Mouse (Mus musculus): ENCODE measurements around the gene Ercc4. TPM values are rescaled to one million over a fixed set of nuclear protein-coding genes. Genes with fewer than 3 reads are reported as not detected.
A peak's percentile ranks its signal among the peaks of the same experiment; 100 is the strongest.

The Ercc4 gene
- polyA plus RNA-seq, 1 experiment from 2014 or later, result 10.7 TPM

DNA sequence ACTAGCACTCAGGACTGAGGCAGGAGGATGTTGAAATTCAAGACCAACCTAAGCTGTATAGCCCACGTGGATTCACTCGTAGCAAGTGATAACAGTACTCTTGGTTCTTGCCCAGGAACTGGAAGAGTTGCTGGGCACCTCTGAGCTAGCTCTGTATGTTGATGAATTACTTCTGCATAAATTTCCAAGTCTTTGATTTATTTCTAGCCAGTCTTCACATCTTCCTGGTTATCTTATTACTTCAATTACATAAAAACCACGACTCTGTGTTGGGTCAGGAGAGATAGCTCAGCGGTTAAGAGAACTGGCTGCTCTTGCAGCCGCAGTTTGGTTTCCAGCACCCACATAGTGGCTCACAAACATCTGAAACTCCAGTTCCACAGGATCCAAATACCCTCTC is 43.0 kb downstream of the Ercc4 start:
- no peak for ATAC-seq
- Histone ChIP-seq H3K9me3 (no peaks in the 10 kb centered on the region), H3K36me3 (peaks cover 7% of the 10 kb centered on the region; the same call in 1 of the 2 replicates), H3K4me1 (replicated peaks) (no peaks in the 10 kb centered on the region), H3K27me3 (replicated peaks) (no peaks in the 10 kb centered on the region), H3K4me3 (replicated peaks) (no peak overlapping the region), H3K27ac (no peak overlapping the region), H3K4me2 (replicated peaks) (no peak overlapping the region), H3K9ac (no peak overlapping the region)
- WGBS, result 84% methylated on average over 5 of the region's 5 CpGs

DNA sequence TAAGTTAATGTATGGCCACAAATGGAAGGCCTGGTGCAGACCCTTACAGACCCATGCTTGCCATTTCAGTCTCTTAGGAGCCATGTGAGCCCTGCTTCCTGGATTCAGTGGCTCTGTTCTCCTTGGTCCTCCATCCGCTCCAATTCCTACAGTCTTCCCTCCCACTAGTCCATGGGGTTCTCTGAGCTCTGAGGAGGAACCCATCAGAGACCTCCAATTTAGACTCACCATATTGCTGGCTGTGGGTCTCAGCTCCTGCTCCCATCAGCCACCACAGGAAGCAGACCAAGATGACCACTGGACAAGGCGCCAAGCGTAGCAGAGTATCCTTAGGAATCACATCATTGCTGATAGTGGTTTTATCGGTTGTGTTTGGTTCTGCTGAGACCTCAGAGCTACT is 43.7 kb downstream of the Ercc4 start:
- Histone ChIP-seq H3K4me1 (replicated peaks) (no peaks in the 10 kb centered on the region), H3K36me3 (no peaks in the 10 kb centered on the region), H3K27me3 (replicated peaks) (no peaks in the 10 kb centered on the region), H3K9me3 (no peaks in the 10 kb centered on the region), H3K27ac (no peak overlapping the region), H3K4me2 (replicated peaks) (no peak overlapping the region), H3K4me3 (replicated peaks) (no peak overlapping the region), H3K9ac (no peak overlapping the region)
- no peak for ATAC-seq
- 90% methylated on average over 4 of the region's 4 CpGs for WGBS

DNA sequence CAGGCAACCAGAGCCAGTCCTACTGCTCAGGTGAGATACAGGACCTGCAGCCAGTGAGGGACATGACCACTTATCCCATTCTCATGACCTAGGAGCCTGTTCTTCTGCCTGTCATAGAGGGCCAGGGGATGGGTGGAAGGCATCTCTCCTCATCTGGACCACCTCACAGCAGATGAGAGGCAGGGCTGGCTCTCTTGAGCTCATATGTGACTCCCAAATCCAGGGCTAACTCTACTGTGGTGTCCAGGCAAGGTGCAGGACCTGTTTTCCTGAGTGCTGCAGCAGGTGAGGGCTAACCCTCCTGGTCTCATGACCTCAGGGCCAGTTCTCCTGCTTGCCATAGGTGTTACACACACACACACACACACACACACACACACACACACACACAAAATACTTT is 44.9 kb downstream of the Ercc4 start:
- H3K4me1 ChIP-seq (replicated peaks), result peaks cover 5% of the 10 kb centered on the region; the same call in 1 of the 2 replicates
- no peak overlapping the region for H3K4me2 ChIP-seq (replicated peaks)
- H3K36me3 ChIP-seq, result no peaks in the 10 kb centered on the region
- H3K4me3 ChIP-seq (replicated peaks), result no peak overlapping the region
- H3K9ac ChIP-seq, result no peak overlapping the region
- H3K9me3 ChIP-seq, result no peaks in the 10 kb centered on the region
- H3K27ac ChIP-seq, result no peak overlapping the region
- H3K27me3 ChIP-seq (replicated peaks), result no peaks in the 10 kb centered on the region
- ATAC-seq, result no peak

DNA sequence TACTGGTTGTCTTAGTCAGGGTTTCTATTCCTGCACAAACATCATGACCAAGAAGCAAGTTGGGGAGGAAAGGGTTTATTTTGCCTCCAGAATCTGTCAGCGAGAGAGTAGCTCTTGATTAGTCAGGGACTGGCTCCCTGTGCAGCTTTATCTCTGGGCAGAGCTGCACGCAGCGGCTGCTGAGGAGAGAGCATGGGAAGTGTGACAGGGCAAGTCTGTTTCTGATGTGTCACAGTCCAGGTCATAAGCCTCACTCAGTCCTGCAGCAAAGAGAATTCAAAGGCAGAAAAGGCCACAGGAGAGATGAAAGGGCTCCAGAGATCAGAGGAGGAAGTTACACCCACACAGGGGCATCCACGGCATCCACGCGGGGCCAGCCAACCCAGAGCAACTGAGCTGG is 47.8 kb downstream of the Ercc4 start:
- WGBS, result 39% methylated on average over 6 of the region's 6 CpGs
- H3K9ac ChIP-seq, result no peak overlapping the region
- no peak overlapping the region for H3K4me3 ChIP-seq (replicated peaks)
- no peaks in the 10 kb centered on the region for H3K36me3 ChIP-seq
- H3K9me3 ChIP-seq, result no peaks in the 10 kb centered on the region
- peaks cover 9% of the 10 kb centered on the region for H3K4me1 ChIP-seq (replicated peaks)
- H3K27ac ChIP-seq, result no peak overlapping the region
- ATAC-seq, result no peak
- H3K4me2 ChIP-seq (replicated peaks), result no peak overlapping the region
- no peaks in the 10 kb centered on the region for H3K27me3 ChIP-seq (replicated peaks)

DNA sequence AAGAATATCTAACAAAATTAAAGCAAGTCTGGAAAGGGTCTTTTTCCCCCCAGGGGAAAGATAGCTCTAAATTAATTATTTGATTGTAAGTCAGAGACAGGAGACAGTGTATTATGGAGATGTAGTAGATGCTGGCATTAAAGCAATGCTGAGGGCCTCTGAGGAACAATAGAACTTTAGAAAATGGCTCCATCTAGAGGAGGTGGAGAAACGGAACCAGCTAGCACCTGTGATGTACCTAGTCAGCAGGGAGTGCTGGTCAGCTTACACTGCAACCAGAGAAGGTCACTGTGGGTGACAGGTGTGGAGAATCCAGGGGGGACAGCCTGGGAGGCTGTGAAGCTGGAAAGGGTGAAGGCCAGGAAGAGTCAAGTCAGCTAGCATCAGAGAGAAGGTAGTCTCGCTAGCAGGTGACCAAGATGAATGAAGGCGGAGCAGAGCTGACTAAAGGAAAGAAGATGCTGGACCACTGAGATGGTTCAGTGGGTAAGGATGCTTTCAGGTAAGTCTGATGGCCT is 48.7 kb downstream of the Ercc4 start:
- Histone ChIP-seq H3K36me3 (no peaks in the 10 kb centered on the region), H3K9ac (no peak overlapping the region), H3K27ac (no peak overlapping the region), H3K27me3 (replicated peaks) (no peaks in the 10 kb centered on the region), H3K4me3 (replicated peaks) (no peak overlapping the region), H3K4me1 (replicated peaks) (peaks cover 9% of the 10 kb centered on the region), H3K9me3 (no peaks in the 10 kb centered on the region), H3K4me2 (replicated peaks) (no peak overlapping the region)
- no peak for ATAC-seq
- 62% methylated on average over 3 of the region's 3 CpGs for WGBS

DNA sequence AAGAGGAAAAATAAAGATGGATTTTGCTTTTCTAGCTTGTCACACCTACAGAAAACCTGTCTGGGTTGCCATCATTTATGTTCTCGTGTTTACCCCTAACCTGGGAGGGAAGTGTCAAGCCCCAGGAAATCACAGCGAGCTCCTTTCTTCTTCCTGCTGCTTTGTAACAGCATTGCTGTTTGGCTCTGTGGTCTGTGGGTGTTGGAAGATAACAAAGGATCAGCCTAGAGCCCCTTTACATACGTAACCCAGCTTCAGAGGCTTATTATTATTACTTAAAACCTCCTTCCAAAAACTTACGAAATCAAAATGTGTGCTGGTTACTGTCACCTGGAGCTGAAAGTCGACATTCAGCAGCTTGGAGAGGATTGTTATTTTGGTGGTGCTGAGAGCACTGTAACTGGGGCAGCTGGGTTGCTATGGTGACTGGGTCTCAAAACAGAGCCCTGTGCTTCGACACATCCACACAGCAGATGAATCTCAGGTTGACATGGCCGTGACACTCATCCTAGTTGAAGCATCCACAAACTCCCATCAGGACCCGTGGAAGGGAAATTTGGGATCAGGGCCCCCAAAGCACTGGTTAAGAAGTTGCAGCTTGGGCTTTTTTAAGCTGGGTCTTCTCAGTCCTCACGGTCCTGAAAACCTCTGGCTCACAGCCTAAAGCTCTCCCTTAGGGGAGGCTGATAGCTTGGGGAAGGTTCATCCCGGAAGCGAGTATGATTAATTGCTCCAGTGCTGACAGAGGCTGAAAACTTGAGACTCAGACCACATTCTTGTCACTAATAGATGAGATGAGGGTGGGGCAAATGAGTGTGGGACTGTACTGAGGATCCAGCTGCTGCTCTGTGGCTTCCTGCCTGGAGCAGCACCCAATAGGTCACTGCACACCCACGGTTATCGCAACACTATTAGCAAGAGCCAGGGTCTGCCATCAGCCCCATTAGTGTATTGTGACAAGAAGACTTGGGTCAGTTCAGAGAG is 49.7 kb downstream of the Ercc4 start:
- Histone ChIP-seq H3K4me1 (replicated peaks) (peaks cover 9% of the 10 kb centered on the region), H3K4me3 (replicated peaks) (no peak overlapping the region), H3K9me3 (no peaks in the 10 kb centered on the region), H3K36me3 (no peaks in the 10 kb centered on the region), H3K4me2 (replicated peaks) (peak overlapping the region; percentile 67), H3K9ac (no peak overlapping the region), H3K27me3 (replicated peaks) (no peaks in the 10 kb centered on the region), H3K27ac (peak overlapping the region; percentile 15; the same call in 1 of the 2 replicates)
- ATAC-seq, result peak; percentile 63
- WGBS, result 22% methylated on average over 13 of the region's 13 CpGs

DNA sequence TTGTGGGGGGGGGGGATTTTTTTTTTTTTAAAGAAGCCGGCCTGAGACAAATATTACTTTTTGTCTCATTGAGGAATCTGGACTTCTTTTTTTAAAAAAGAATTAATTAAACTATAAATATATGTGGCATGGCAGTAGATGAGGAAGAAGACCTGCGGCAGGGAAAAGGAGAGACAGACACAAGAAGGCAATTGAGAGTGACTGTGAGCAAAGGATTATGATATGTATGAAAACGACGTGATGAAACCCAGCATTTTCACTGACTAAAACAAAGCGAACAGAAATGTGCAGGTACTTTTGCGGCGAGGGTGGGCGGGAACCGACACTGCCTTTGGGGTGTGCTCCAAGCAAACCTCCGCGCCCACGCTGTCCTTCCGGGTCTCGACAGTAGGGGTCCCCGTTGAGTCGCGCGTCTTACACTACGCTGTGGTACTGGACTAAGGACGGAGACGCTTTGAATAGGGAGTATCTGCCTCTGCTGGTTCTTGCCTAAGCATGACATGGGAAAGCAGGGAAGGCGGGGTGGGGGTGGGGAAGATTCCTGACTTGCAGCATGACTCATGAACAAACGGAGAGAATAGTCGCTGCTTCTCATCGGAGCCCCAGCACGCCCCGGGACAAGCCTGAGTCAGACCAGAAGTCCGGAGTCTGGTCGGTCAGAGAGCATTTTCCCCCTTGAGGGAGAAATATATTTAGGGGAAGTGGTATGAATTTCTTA is 50.6 kb downstream of the Ercc4 start:
- peak; percentile 98 for ATAC-seq
- H3K4me1 ChIP-seq (replicated peaks), result peaks cover 9% of the 10 kb centered on the region
- H3K4me2 ChIP-seq (replicated peaks), result peak overlapping the region; percentile 67
- H3K36me3 ChIP-seq, result no peaks in the 10 kb centered on the region
- H3K9ac ChIP-seq, result no peak overlapping the region
- WGBS, result 4% methylated on average over 29 of the region's 29 CpGs
- no peaks in the 10 kb centered on the region for H3K9me3 ChIP-seq
- H3K4me3 ChIP-seq (replicated peaks), result peak overlapping the region; percentile 23
- H3K27me3 ChIP-seq (replicated peaks), result no peaks in the 10 kb centered on the region
- peak overlapping the region; percentile 15; the same call in 1 of the 2 replicates for H3K27ac ChIP-seq

DNA sequence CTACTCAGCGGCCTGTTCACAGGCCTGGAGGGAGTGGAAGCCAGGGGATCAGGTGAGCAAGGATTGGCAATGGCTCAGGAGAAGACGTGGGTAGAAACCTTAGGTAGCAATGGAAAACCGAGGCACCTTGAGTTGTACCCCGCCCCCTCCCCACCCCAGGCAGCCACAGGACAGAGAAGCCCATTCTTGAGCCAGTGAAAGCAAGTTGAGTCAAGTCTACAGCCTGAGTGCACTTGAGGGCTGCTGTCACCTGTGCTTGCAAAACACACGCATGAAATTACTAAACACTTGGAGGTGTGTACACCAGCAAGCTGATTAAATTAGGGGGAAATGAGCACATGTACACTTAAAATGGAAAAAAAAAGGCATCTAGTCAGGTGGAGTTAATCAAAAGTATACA is 52.0 kb downstream of the Ercc4 start:
- Histone ChIP-seq H3K27me3 (replicated peaks) (no peaks in the 10 kb centered on the region), H3K36me3 (no peaks in the 10 kb centered on the region), H3K4me3 (replicated peaks) (no peak overlapping the region), H3K9ac (no peak overlapping the region), H3K9me3 (no peaks in the 10 kb centered on the region), H3K27ac (no peak overlapping the region), H3K4me2 (replicated peaks) (no peak overlapping the region), H3K4me1 (replicated peaks) (peaks cover 9% of the 10 kb centered on the region)
- 74% methylated on average over 5 of the region's 5 CpGs for WGBS
- ATAC-seq, result no peak

DNA sequence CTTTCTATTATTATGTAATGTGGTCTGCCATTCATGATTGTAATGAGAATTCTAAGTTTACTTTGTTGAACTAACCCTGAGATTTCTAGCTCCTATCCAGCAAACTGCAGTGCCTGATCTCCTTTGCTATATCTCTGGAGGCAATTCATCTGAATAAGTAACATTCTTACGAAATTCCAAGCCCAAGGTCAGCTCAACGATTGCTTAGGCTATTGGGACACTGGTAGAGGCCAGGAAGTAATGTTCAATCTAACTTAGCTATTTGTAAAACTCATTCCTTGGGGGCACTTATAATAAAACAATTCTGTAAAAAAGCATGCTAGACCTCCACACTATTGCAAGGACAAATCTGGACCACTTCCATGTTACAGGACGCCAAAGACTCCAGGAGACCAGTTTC is 58.2 kb downstream of the Ercc4 start:
- H3K36me3 ChIP-seq, result no peaks in the 10 kb centered on the region
- no peaks in the 10 kb centered on the region for H3K4me1 ChIP-seq (replicated peaks)
- H3K4me3 ChIP-seq (replicated peaks), result no peak overlapping the region
- H3K9ac ChIP-seq, result no peak overlapping the region
- no peak overlapping the region for H3K27ac ChIP-seq
- 77% methylated on average over 3 of the region's 3 CpGs for WGBS
- no peak for ATAC-seq
- H3K27me3 ChIP-seq (replicated peaks), result no peaks in the 10 kb centered on the region
- no peaks in the 10 kb centered on the region for H3K9me3 ChIP-seq
- no peak overlapping the region for H3K4me2 ChIP-seq (replicated peaks)

DNA sequence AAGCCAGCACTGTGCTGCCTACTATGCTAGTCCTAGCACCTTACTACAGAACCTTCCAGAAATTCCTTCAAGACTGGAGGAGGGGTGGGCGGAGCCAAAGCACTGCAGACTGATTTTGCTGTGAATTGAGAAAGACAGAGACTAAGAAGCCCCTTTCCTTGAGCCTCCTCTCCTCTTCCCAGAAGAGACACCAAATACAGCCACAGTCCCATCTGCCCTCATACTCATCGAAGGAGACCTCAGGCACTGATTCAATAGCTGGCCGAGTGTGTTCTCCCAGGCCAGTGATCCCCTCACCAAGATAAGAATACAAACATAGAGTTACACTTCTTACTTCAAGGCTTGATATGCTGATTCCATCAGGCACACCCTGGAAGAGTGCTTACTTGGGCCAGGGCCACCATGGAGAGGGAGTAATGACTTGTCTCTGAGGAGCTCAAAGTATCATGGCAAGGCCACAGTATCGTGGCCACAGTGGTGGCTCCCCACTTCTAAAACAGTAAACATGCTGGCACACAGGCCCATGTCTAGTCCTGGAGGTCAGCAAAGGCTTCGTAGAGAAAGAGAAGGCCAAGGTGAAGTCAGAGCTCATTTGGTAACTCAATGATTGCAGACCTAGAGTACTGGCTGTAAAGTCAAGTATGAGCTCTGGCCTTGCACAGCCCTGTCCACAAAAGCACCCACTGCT is 63.7 kb downstream of the Ercc4 start:
- WGBS, result 89% methylated on average over 5 of the region's 5 CpGs

DNA sequence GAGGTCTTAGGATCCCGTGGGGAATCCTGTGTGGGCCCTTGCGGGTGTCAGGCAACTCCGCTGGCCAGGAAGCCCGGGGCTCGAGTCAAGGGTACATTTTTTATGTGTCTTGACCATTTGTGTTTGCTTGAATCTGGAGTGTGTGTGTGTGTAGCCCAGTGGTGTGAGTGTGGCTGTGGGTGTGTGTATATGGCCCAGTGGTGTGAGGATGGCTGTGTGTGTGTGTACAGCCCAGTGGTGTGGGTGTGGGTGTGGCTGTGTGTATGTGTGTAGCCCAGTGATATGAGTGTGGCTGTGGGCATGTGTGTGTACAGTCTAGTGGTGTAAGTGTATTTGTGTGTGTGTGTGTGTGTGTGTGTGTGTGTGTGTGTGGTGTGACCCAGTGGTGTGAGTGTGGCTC is 73.0 kb downstream of the Ercc4 start:
- no peak overlapping the region for H3K27ac ChIP-seq
- no peak for ATAC-seq
- no peak overlapping the region for H3K9ac ChIP-seq
- no peak overlapping the region for H3K4me2 ChIP-seq (replicated peaks)
- no peaks in the 10 kb centered on the region for H3K27me3 ChIP-seq (replicated peaks)
- H3K9me3 ChIP-seq, result no peaks in the 10 kb centered on the region
- H3K36me3 ChIP-seq, result no peaks in the 10 kb centered on the region
- WGBS, result 88% methylated on average over 5 of the region's 5 CpGs
- H3K4me3 ChIP-seq (replicated peaks), result no peak overlapping the region
- no peaks in the 10 kb centered on the region for H3K4me1 ChIP-seq (replicated peaks)

More for the DNA sequence above, 63.7 kb downstream of the Ercc4 start:
- H3K4me2 ChIP-seq (replicated peaks), result no peak overlapping the region
- no peak for ATAC-seq
- no peaks in the 10 kb centered on the region for H3K36me3 ChIP-seq
- no peak overlapping the region for H3K9ac ChIP-seq
- H3K4me1 ChIP-seq (replicated peaks), result no peaks in the 10 kb centered on the region
- H3K4me3 ChIP-seq (replicated peaks), result no peak overlapping the region
- no peak overlapping the region for H3K27ac ChIP-seq
- H3K27me3 ChIP-seq (replicated peaks), result no peaks in the 10 kb centered on the region
- no peaks in the 10 kb centered on the region for H3K9me3 ChIP-seq

DNA sequence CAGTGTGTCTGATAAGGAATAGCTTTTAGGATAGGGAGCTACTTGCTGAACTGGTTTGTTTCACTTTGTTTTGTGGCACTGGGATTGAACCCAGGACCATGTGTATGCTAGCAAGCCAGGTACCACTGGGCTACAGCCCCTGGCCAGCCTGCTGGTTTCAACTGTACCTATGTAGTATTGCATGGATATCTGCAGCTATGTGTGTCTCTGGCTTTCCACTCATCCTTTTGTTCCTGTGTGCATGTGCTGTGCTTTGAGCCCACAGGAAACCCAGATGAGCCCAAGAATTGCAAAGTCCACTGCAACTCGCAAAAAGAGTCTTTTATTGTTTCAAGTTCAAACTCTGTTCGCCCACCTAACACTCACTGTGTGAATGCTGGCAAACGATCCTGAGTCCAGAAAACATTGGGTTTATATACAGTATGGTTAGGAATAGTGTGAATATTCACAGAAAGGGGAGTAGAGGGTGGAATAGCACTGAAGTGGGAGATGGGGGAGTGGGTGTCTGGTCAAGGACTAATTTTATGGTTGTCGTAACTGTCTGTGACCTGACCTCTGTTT is 73.8 kb downstream of the Ercc4 start:
- H3K4me3 ChIP-seq (replicated peaks), result no peak overlapping the region
- H3K4me1 ChIP-seq (replicated peaks), result no peaks in the 10 kb centered on the region
- no peak for ATAC-seq
- WGBS, result 65% methylated on average over 4 of the region's 4 CpGs
- H3K9ac ChIP-seq, result no peak overlapping the region
- H3K27me3 ChIP-seq (replicated peaks), result no peaks in the 10 kb centered on the region
- H3K4me2 ChIP-seq (replicated peaks), result no peak overlapping the region
- no peaks in the 10 kb centered on the region for H3K9me3 ChIP-seq
- no peaks in the 10 kb centered on the region for H3K36me3 ChIP-seq
- no peak overlapping the region for H3K27ac ChIP-seq

All from intestine, embryonic 15.5 days (tissue).